Mouse (Mus musculus) liver, postnatal 0 days (tissue): ENCODE results near the gene Gm20498.

ENCODE experiments used
- CTCF ChIP-seq: sonication (generic); IDR thresholded peaks from 2 replicates; pipeline ENCODE4 v1.5.1; 2016; ENCODE audit warnings: antibody characterized with exemption, low read depth
- EP300 ChIP-seq: IDR thresholded peaks from 2 replicates; pipeline ENCODE4 v1.6.1; 2016; ENCODE audit warnings: antibody characterized with exemption, low read depth, mild to moderate bottlenecking

- TF ChIP-seq CTCF, result no peak
- TF ChIP-seq EP300, result no peak
These were observed 211.7 kb downstream of the Gm20498 start for GRCm38 (mm10) chr12:81321021-81321420.
